Mouse (Mus musculus) limb, embryonic 13.5 days (tissue): ENCODE measurements at regions not wholly inside any gene's neighbourhood (a gene's known extent, or its start where the extent isn't known, plus 50 kb on each side); places are given as distances from the start of the nearest gene placed in this dataset.
A peak's percentile ranks its signal among the peaks of the same experiment; 100 is the strongest.

Experiments
- ATAC-seq: fragments of 200-750 bp; cut with Nextera tagmentation; 2 replicates; pipeline ENCODE4 v1.8.0; 2017; ENCODE audit warnings: low read depth, moderate number of reproducible peaks, moderate TSS enrichment; ENCODE audit not compliant: low FRiP score
- H3K27ac ChIP-seq: fragments of 300-500 bp; sonication (generic); 2 replicates; pipeline ENCODE4 v1.5.1; 2015; ENCODE audit warnings: inconsistent platforms, mild to moderate bottlenecking, moderate library complexity
- H3K27me3 ChIP-seq: fragments of 300-500 bp; sonication (generic); 2 replicates; pipeline ENCODE4 v1.6.1; 2015; ENCODE audit warnings: mild to moderate bottlenecking, inconsistent platforms
- H3K36me3 ChIP-seq: fragments of 300-500 bp; sonication (generic); 2 replicates; pipeline ENCODE4 v1.6.1; 2015; ENCODE audit warnings: inconsistent platforms, mild to moderate bottlenecking, moderate library complexity
- H3K4me1 ChIP-seq: fragments of 300-500 bp; sonication (generic); 2 replicates; pipeline ENCODE4 v1.6.1; 2015; ENCODE audit warnings: inconsistent platforms
- H3K4me2 ChIP-seq: fragments of 300-500 bp; sonication (generic); replicated peaks from 2 replicates; pipeline ENCODE4 v1.6.1; 2015; ENCODE audit warnings: inconsistent platforms, mild to moderate bottlenecking, moderate library complexity
- H3K4me3 ChIP-seq: fragments of 300-500 bp; sonication (generic); 2 replicates; pipeline ENCODE4 v1.5.1; 2015; ENCODE audit warnings: moderate library complexity, mild to moderate bottlenecking, inconsistent platforms
- H3K9ac ChIP-seq: fragments of 300-500 bp; sonication (generic); 2 replicates; pipeline ENCODE4 v1.6.1; 2015; ENCODE audit warnings: mild to moderate bottlenecking, inconsistent platforms
- H3K9me3 ChIP-seq: fragments of 300-500 bp; sonication (generic); 2 replicates; pipeline ENCODE4 v1.6.1; 2016; ENCODE audit warnings: inconsistent platforms
- WGBS: fragments of 180-500 bp; shearing (Covaris S2); methylation state at CpG from one replicate; pipeline ENCODE4 v1.1.7; 2015; 5-methylcytosine and 5-hydroxymethylcytosine counted together

DNA sequence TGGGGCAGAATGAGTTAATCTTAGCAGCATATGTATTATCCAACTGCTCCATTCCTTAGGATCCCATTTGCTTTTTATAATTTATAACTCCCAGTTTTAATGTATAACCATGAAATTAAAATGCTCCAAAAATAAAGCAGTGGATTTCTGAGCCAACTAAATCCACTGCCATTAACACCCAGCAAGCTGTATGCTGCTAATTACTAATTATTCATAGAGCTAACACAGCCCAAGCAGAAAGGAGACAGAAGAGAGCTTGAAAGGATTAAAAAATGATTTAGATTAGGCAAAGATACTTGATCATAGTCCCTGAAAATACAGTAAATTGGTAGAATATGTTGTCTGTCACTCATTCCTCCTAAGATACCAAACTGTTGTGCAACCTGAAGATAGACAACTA, 213.9 kb upstream of the Pcsk2 start:
- 0 out of 2 replicates have a peak, but pooled peaks cover 3% of the 10 kb centered on the region for H3K4me1 ChIP-seq
- H3K4me3 ChIP-seq: no peak overlapping the region
- no peaks in the 10 kb centered on the region for H3K36me3 ChIP-seq
- H3K9ac ChIP-seq: no peak overlapping the region
- ATAC-seq: no peak
- H3K27ac ChIP-seq: no peak overlapping the region
- H3K4me2 ChIP-seq: no peak overlapping the region
- no peaks in the 10 kb centered on the region for H3K9me3 ChIP-seq
- no peaks in the 10 kb centered on the region for H3K27me3 ChIP-seq

- H3K9me3 ChIP-seq: no peaks in the 10 kb centered on the region
- WGBS: 45% methylated on average over 5 of the region's 5 CpGs
- H3K4me2 ChIP-seq: no peak overlapping the region
- no peak overlapping the region for H3K9ac ChIP-seq
- ATAC-seq: peak; percentile 67; the same call in 1 of the 2 replicates
- peaks cover 8% of the 10 kb centered on the region for H3K4me1 ChIP-seq
- no peak overlapping the region for H3K27ac ChIP-seq
- no peaks in the 10 kb centered on the region for H3K27me3 ChIP-seq
- H3K4me3 ChIP-seq: no peak overlapping the region
- H3K36me3 ChIP-seq: no peaks in the 10 kb centered on the region
These were observed 205.6 kb upstream of the Pcsk2 start for GRCm38 (mm10) chr2:143340364-143340763.

GRCm38 (mm10) chr2:143364193-143364592, 181.8 kb upstream of the Pcsk2 start:
- 80% methylated on average over 6 of the region's 6 CpGs for WGBS
- H3K9ac ChIP-seq: no peak overlapping the region
- H3K9me3 ChIP-seq: no peaks in the 10 kb centered on the region
- no peaks in the 10 kb centered on the region for H3K27me3 ChIP-seq
- ATAC-seq: no peak
- no peaks in the 10 kb centered on the region for H3K36me3 ChIP-seq
- H3K4me3 ChIP-seq: no peak overlapping the region
- no peak overlapping the region for H3K4me2 ChIP-seq
- no peaks in the 10 kb centered on the region for H3K4me1 ChIP-seq
- H3K27ac ChIP-seq: no peak overlapping the region

GRCm38 (mm10) chr2:143365976-143366375, 180.0 kb upstream of the Pcsk2 start:
- H3K4me3 ChIP-seq: no peak overlapping the region
- no peak overlapping the region for H3K27ac ChIP-seq
- H3K4me2 ChIP-seq: no peak overlapping the region
- H3K36me3 ChIP-seq: no peaks in the 10 kb centered on the region
- no peaks in the 10 kb centered on the region for H3K27me3 ChIP-seq
- H3K9ac ChIP-seq: no peak overlapping the region
- no peak for ATAC-seq
- WGBS: 89% methylated on average over 5 of the region's 5 CpGs
- no peaks in the 10 kb centered on the region for H3K9me3 ChIP-seq
- no peaks in the 10 kb centered on the region for H3K4me1 ChIP-seq
